Mouse (Mus musculus): ENCODE results near the gene Abhd6. TPM values are rescaled to one million over a fixed set of nuclear protein-coding genes. Genes with fewer than 3 reads are reported as not detected.

The Abhd6 gene
- total RNA-seq (2021), result 10 to 100 TPM; 79.1 to 80.3 TPM
- long read RNA-seq, transcript Abhd6-202 (9 exons, 2,226 nt), result major isoform, 96 of 145 reads
- long read RNA-seq, transcript Abhd6-201 (9 exons, 1,401 nt), result minor isoform, 5 of 145 reads
- long read RNA-seq, partial matches to known transcripts, result 9 of 145 reads
- long read RNA-seq, other reads (novel, unspliced or antisense), result 33 of 145 reads

DNA sequence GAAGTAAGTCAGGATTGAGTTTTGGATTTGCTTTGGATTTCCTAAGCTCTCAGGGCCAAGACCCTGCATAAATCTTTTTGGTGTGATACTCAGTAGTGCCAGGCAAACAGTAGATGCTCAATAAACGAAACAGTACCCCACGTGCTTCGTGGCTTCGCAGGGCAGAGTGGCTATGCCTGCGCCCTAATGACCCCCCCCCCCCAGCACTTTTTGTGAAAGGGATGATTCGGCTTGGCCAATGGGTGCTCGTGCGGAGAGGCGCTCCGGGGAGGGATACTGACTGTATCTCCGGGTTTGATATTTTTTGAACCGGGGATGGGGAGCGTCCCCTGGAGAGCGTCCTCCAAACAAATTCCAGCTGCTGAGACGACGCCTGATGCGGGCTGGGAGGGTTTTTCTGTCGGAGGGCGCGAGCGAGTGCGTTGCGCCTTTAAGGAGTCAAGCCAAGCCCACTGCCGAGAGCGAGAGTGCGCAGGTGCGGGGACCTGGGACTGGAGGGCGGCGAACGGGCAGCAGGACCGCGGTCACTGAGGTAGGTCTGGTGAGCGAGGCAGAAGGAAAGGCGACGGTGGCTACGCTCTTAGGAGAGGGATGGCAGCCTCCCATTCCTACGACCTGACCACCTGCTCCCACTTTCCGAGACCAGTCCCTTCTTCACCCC is at the start of gene Abhd6:
TSS of gene Abhd6 (plus strand) at position 471 of the 661 bp plus-strand sequence.
- peak; percentile 65 to 86 for DNase-seq (ENCODE audit: low spot score in 2 of 2)

DNA sequence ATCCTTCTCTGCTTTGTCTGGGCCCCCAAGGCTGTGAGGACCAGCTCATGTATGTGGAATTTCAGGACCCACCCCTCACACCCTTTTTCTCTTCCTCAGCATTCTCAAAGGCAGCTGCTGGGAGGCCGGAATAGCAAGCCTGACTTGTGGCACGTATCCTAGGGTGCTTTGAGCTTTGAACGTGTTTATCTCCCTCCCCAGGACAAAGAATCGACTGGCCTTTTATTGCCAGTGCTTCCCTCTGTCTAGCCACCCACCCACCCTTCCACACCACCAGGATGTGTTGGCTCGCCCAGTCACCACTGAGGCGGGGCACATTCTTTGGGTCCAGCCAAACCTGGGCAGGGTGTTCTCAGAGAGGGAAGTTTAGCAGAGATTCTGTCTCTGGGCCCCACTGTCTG is 48.6 kb upstream of the Abhd6 start:
- no peak for DNase-seq (ENCODE audit: low spot score in 2 of 2)

DNA sequence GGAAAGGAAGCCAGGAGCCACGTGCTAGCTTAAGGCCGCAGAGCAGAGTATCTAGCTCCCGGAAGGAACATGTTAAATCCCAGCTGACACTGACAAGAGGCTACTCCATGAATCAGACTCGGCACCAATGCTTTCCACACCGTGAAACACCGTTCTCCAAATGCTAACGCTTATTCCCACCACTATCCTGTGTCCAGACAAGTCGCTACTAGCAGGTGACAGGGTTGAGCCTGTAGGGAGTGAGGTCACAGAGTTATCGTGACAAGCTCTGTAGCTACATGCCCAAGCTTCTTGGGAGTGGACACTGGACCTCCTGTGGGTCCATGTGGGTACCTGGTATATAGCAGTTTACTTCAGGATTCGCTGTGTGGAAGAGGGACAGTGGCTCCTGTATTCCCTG is 46.3 kb upstream of the Abhd6 start:
- DNase-seq (ENCODE audit: low spot score in 2 of 2), result no peak

DNA sequence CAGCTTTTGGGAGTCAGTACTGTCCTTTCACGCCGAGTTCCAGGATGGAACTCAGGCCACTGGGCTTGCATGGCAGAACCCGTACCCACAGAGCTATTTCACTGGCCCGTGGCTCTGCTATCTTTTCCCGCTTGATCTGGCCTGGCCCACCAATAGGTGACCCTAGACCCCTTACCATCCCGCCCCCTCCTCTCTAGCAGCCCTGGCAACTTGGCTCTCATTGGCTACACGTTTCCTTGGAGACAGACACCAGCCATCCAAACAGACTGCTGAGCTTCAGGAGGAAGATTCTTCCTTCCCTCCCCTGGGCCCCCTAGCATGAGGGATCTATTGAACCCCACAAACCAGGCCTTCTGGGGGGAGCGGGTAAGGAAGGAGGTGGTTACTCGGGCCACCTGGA is 45.7 kb upstream of the Abhd6 start, which contains the start of gene Gm45521:
TSS of gene Gm45521 (plus strand) at position 240 of the 400 bp plus-strand sequence.
- no peak for DNase-seq (ENCODE audit: low spot score in 2 of 2)

- DNase-seq (ENCODE audit: low spot score in 2 of 2), result peak; percentile 42 to 75
Measured at GRCm38 (mm10) chr14:7960616-7961015, 42.1 kb upstream of the Abhd6 start.

DNA sequence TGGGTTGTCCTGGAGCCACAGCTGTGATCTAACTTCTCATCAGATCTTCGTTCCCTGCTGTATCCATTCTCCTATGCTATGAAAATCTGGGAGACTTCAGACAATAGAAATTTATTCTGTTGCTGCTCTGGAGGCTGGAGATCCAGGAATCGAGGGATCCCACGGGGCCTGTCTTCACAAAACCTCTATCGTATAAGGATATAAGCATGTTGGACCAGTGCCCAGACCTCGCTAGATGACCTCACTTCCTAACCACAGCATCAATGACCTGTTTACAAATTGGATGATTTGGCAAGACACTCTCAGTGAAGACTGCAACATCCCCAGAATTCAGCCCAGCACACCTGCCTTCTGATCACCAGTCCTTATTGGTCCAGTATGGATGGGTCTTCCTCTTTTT is 41.0 kb upstream of the Abhd6 start:
- no peak for DNase-seq (ENCODE audit: low spot score in 2 of 2)

DNA sequence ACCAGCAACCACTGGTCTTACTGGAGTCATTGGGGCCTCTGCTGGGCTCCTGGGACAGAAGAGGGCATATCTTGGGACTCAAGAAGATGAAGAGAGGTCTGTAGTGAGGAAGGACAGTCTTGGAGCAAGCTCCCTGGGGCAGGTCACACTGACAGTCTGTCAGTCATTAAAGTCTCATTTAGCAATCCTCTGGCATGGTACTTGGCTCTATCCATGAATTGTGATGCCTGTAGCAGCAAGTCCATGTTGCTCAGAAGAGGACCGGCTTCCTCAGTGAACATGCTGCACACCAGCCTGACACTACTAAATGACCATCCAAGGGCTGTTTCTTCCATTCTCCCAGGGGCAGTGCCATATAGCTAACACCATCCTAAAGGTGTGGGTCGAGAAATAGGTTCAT is 40.1 kb upstream of the Abhd6 start:
- DNase-seq (ENCODE audit: low spot score in 2 of 2), result no peak

GRCm38 (mm10) chr14:7963160-7963559 is 39.5 kb upstream of the Abhd6 start:
- no peak for DNase-seq (ENCODE audit: low spot score in 2 of 2)

DNA sequence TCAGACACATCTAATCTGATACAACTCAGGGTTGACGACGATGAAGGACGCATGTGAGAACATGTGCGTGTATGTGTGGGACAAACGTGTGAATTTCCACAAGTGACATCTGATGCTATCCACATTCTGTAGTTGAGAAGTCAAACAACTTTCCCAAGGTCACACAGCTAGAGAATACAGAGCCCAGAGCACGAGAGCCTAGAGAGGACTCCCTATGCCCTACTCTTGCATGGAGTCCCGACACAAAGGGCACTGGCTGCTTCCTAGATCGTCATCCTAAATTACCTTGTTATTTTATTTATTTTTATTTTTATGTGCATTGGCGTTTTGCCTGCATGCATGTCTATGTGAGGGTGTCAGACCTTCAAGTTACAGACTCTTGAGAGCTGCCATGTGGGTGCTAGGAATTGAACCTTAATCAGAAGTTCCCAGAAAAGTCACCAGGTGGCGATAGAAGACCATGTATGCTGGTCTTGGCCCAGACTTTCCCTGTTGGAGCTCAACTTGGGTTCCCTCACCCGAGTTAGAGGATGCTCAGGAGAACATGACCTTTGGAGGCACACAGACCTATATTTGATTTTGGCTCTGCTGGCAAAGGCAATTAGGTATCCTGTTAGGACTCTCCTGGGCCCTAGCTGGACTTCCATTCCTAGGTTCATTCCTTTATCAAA is 38.3 kb upstream of the Abhd6 start:
- DNase-seq (ENCODE audit: low spot score in 2 of 2), result peak; percentile 53 to 91

DNA sequence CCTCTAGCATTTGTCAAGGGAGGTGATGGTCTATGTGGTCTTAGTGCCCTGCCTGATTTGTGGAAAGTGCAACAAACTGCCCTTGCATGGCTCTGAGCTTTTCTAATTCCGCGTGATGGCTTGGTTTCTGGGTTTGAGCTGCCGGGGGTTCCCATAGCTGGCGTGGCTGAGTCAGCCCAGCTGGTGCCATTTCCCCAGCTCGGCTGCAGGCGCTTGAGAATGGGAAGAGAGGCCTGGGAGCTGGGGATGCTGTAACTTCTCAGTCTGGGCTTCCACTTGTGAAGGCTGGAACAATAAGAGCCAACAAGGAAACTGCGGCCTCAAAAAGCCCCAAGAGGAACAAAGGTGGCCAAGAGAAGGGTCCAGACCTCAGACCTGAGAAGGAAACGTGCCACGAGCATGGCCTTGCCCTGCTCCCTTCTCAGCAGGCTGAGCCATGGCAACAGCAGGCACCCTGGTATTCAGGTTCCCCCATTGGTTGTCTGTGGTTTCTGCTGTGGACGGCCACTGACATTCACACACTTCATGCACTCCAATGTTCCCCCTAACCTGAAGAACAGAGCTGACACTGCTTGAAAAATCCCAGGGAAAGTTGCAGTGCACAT is 30.7 kb upstream of the Abhd6 start:
- peak; percentile 25 to 50 for DNase-seq (ENCODE audit: low spot score in 2 of 2)

GRCm38 (mm10) chr14:7974643-7975042 is 28.1 kb upstream of the Abhd6 start:
- DNase-seq (ENCODE audit: low spot score in 2 of 2), result no peak

- no peak for DNase-seq (ENCODE audit: low spot score in 2 of 2)
Measured at GRCm38 (mm10) chr14:7975177-7975576, 27.5 kb upstream of the Abhd6 start.

DNA sequence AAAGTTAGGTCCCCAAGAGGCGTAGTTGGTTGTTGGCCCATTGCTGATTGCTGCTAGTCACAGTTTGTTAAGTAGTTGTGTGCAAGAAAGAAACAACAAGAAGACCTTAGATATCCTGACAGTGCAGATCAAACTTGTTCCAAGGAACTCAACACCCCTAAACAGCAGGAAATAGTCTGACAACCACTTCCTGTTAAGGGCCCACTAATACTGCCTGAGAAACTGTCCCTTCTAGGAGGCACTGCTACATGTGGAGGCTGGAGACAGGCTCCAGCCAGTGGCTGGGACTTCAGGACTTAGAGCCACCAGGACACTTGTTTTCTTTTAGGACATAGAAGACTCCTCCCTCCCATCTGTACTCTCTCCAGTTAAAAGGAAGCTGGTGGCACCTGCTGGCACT is 25.2 kb upstream of the Abhd6 start:
- DNase-seq (ENCODE audit: low spot score in 2 of 2), result no peak

DNA sequence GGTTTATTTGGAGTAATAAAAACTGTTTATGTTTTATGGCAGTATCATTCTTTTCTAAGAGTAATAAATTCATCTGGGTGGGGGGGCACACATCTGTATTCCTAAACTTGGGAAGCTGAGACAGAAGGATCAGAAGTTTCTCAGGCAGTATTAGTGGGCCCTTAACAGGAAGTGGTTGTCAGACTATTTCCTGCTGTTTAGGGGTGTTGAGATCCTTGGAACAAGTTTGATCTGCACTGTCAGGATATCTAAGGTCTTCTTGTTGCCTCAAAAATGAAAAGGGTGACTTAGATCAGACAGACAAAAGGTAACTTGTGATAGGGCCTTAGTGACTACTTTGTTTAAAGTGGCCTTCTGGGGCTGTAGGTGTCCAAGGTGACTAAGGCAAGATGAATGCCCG is 24.5 kb upstream of the Abhd6 start:
- no peak for DNase-seq (ENCODE audit: low spot score in 2 of 2)

- no peak for DNase-seq (ENCODE audit: low spot score in 2 of 2)
Measured at GRCm38 (mm10) chr14:7981226-7981625, 21.5 kb upstream of the Abhd6 start.

DNA sequence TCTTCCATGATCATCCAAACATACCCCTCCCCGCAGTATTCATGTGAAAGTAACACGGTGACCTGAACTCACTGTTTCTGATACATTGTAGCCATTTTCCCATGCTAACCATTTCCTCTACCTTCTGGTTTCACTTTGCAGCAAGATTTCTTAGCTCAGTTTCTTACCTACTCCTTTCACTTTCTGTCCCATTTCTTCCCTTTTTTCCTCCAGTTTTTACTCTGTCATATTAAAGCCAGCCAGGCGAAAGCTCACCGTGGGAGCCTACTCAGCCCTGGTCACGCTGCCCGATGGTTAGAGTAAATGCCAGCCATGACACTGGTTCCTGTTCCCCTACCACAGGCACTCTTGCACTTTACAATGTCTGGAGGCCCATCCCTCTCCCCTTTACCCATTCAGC is 15.8 kb upstream of the Abhd6 start:
- DNase-seq (ENCODE audit: low spot score in 2 of 2), result no peak

DNA sequence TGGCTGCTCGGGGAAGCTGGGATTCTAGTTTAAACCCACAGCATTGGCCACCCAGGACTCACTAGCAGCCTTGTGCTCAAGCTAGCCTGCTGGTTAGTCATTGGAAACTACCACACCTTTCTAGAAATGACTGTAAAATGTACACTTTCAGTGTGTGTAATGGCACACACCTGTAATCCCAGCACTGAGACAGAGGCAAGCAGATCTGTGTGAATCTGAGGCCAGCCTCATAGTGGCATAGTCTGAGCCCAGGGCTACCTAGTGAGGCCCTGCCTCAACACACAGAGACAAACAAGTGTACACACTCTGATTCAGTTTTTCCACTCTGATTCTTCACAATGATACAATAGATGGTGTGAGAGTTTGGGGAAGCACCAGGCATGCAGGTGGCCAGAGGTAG is 13.3 kb upstream of the Abhd6 start:
- no peak for DNase-seq (ENCODE audit: low spot score in 2 of 2)

GRCm38 (mm10) chr14:7989961-7990360 is 12.7 kb upstream of the Abhd6 start:
- no peak for DNase-seq (ENCODE audit: low spot score in 2 of 2)

DNA sequence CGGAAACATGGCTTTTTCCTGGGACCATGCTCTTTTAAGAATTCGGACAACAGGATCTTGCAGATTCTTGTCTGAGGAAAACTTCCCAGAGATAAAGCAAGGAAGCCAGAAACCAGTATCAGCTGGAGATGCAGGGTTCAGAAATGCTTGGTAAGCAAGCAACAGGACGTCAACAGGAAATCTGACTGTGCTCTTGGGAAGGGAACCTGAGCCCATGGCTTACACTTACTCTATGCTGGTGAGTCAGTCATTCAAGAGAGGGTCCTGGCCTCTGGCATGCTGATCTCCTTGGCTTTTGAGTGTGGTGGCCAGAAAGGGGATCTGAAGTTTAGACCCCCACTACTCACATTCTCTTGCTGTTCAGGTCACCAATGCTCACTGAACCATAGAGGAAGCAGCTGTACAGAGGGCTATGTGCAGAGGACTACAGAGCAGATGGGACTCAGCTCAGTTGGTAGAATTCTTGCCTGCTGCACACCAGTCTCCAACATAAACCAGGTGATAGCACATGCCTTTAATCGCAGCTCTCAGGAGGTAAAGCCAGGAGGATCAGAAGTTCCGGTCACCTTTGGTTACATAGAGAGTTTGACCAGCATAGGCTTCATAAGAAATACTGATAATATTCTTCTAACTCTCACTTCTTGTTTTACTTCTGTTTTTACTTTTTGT is 11.5 kb upstream of the Abhd6 start:
- DNase-seq (ENCODE audit: low spot score in 2 of 2), result no peak

- no peak for DNase-seq (ENCODE audit: low spot score in 2 of 2)
Measured at GRCm38 (mm10) chr14:7992158-7992557, 10.5 kb upstream of the Abhd6 start.

GRCm38 (mm10) chr14:7994271-7994767 is 8.4 kb upstream of the Abhd6 start, which contains the start of gene Dnase1l3:
Gene Dnase1l3, minus strand, starts transcription at chr14:7994573.
- DNase-seq (ENCODE audit: low spot score in 2 of 2), result peak in 1 of 2 experiments; percentile 27
